8 mouse cellular contexts compared by ENCODE assay signal in the genomic region with DNA sequence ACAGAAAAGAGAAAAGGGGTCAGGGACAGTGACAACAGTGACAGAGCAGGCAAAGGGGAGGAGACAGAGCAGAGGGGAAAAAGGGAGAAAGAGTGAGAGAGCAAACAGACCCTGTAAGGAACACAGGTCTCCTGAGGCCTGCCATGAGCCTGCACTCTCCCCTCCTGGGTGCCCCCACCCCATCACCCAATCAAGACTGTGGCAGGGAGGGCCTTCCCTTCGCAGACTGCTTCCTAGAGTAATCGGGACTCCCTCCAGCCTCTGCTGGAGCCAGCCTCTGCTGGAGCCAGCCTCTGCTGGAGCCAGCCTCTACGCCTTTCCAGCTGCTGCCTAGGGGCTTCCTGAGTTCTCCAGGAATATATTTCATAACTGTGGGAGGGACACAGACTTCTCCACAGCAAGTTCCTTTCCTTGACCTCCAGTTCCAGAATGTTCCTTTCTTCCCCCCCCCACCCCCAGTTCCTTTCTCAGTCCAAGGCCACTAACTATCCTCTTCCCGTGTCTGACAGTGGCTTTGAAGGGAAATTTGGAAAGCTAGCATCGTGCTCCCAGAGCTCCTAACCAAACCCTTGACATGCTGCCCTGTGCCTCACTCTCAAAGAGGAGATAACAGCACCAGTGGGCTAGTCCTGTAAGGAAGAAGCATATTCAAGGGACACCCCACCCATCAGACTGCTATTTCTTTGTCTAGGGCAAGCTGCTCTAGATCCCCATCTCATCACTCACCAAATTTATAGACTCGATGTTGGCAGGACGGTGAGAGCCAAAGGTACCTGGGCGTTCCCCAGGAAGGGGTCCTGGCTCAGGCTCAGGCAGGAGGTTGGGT. TPM values are rescaled to one million over a fixed set of nuclear protein-coding genes. Genes with fewer than 3 reads are reported as not detected.
DNase-seq lines count a peak whose midpoint lies in the region; ATAC-seq and TF ChIP-seq lines count a peak whose summit lies in the region.

No protein-coding gene starts in this region.

- ATAC-seq in lung, embryonic 14.5 days (ENCODE audit: insufficient read depth) = no peak
- ATAC-seq in embryonic facial prominence, embryonic 13.5 days (ENCODE audit: insufficient number of reproducible peaks, insufficient read depth, low FRiP score, low TSS enrichment, low read depth) = no peak
- no peak for ATAC-seq in heart, embryonic 15.5 days (replicated peaks; ENCODE audit: insufficient number of reproducible peaks, insufficient read depth, low FRiP score, low read depth)
- no peak for ATAC-seq in midbrain, embryonic 16.5 days

- peak overlapping the region; percentile 29 for H3K9ac ChIP-seq in lung, embryonic 14.5 days
- H3K9ac ChIP-seq in embryonic facial prominence, embryonic 13.5 days = peak overlapping the region; percentile 54
- peak overlapping the region; percentile 85 for H3K9ac ChIP-seq in heart, embryonic 15.5 days
- H3K9ac ChIP-seq in midbrain, embryonic 16.5 days (ENCODE audit: low read depth, low read length) = 0 out of 2 replicates have a peak overlapping the region, but pooled peaks have one; percentile 21

- TF ChIP-seq CTCF in lung, embryonic 14.5 days (IDR thresholded peaks at IDR 0.05; ENCODE audit: low read depth) = no peak

- peaks cover 32% of the 10 kb centered on the region for H3K4me1 ChIP-seq in lung, embryonic 14.5 days (ENCODE audit: insufficient read depth)
- H3K4me1 ChIP-seq in embryonic facial prominence, embryonic 13.5 days = peaks cover 58% of the 10 kb centered on the region
- H3K4me1 ChIP-seq in heart, embryonic 15.5 days (replicated peaks) = peaks cover 64% of the 10 kb centered on the region
- peaks cover 27% of the 10 kb centered on the region for H3K4me1 ChIP-seq in midbrain, embryonic 16.5 days (ENCODE audit: control insufficient read depth, insufficient read depth, low read length)

- H3K4me3 ChIP-seq in lung, embryonic 14.5 days (ENCODE audit: low read depth, low read length) = peak overlapping the region; percentile 63; the same call in 1 of the 2 replicates
- H3K4me3 ChIP-seq in embryonic facial prominence, embryonic 13.5 days = peak overlapping the region; percentile 59
- peak overlapping the region; percentile 76 for H3K4me3 ChIP-seq in heart, embryonic 15.5 days
- H3K4me3 ChIP-seq in midbrain, embryonic 16.5 days (ENCODE audit: low read depth, low read length) = no peak overlapping the region

- peak overlapping the region; percentile 100 for H3K4me2 ChIP-seq in lung, embryonic 14.5 days
- H3K4me2 ChIP-seq in embryonic facial prominence, embryonic 13.5 days = peak overlapping the region; percentile 99
- H3K4me2 ChIP-seq in heart, embryonic 15.5 days = peak overlapping the region; percentile 99
- no peak overlapping the region for H3K4me2 ChIP-seq in midbrain, embryonic 16.5 days (ENCODE audit: low read length)

- no peaks in the 10 kb centered on the region for H3K9me3 ChIP-seq in lung, embryonic 14.5 days (ENCODE audit: low read depth, low read length)
- H3K9me3 ChIP-seq in embryonic facial prominence, embryonic 13.5 days = no peaks in the 10 kb centered on the region
- H3K9me3 ChIP-seq in heart, embryonic 15.5 days (replicated peaks) = no peaks in the 10 kb centered on the region
- H3K9me3 ChIP-seq in midbrain, embryonic 16.5 days (replicated peaks; ENCODE audit: control insufficient read depth, low read length, poor library complexity, severe bottlenecking) = no peaks in the 10 kb centered on the region

- 41% methylated on average over 8 of the region's 8 CpGs for WGBS in lung, embryonic 14.5 days
- 41% methylated on average over 8 of the region's 8 CpGs for WGBS in embryonic facial prominence, embryonic 13.5 days
- WGBS in heart, embryonic 15.5 days = 37% methylated on average over 8 of the region's 8 CpGs
- 53% methylated on average over 8 of the region's 8 CpGs for WGBS in midbrain, embryonic 16.5 days

- peak overlapping the region; percentile 55 for H3K27ac ChIP-seq in lung, embryonic 14.5 days (ENCODE audit: low read depth)
- peak overlapping the region; percentile 33 for H3K27ac ChIP-seq in embryonic facial prominence, embryonic 13.5 days
- peak overlapping the region; percentile 84 for H3K27ac ChIP-seq in heart, embryonic 15.5 days
- H3K27ac ChIP-seq in midbrain, embryonic 16.5 days (ENCODE audit: low read length) = no peak overlapping the region

- DNase-seq in lung, embryonic 14.5 days = peak; percentile 50
- DNase-seq in lung, postnatal 36 days = no peak
- peak; percentile 72 for DNase-seq in kidney, postnatal 10 days
- no peak for DNase-seq in Muller cell, postnatal 12 days (ENCODE audit: inconsistent ontology term)
- DNase-seq in layer of hippocampus, adult 9-10 months (ENCODE audit: low spot score) = no peak

- no peaks in the 10 kb centered on the region for H3K27me3 ChIP-seq in lung, embryonic 14.5 days (ENCODE audit: insufficient read depth, low read length)
- peaks cover 17% of the 10 kb centered on the region for H3K27me3 ChIP-seq in embryonic facial prominence, embryonic 13.5 days
- no peaks in the 10 kb centered on the region; the same call in 1 of the 2 replicates for H3K27me3 ChIP-seq in heart, embryonic 15.5 days
- H3K27me3 ChIP-seq in midbrain, embryonic 16.5 days (ENCODE audit: control insufficient read depth, insufficient read depth, low read depth, low read length) = peaks cover 8% of the 10 kb centered on the region

- H3K36me3 ChIP-seq in lung, embryonic 14.5 days (ENCODE audit: insufficient read depth) = peaks cover 16% of the 10 kb centered on the region; the same call in 1 of the 2 replicates
- peaks cover 20% of the 10 kb centered on the region for H3K36me3 ChIP-seq in embryonic facial prominence, embryonic 13.5 days
- peaks cover 19% of the 10 kb centered on the region; the same call in 1 of the 2 replicates for H3K36me3 ChIP-seq in heart, embryonic 15.5 days
- H3K36me3 ChIP-seq in midbrain, embryonic 16.5 days (ENCODE audit: control insufficient read depth, insufficient read depth, low read length) = no peaks in the 10 kb centered on the region

RNA-seq across cellular contexts. Expression of a gene that starts 6.6 kb away (rescaled TPM):
- polyA plus RNA-seq in lung, embryonic 14.5 days (2014; fragmentation: Nextera tagmentation; extraction: Ambion mirVana) = 75.4 and 82.2 TPM in 2 replicates
- 69.8 and 77.4 TPM in 2 replicates for polyA plus RNA-seq in embryonic facial prominence, embryonic 13.5 days (2015; fragmentation: Nextera tagmentation; extraction: Ambion mirVana)
- polyA plus RNA-seq in heart, embryonic 15.5 days (2015; fragmentation: Nextera tagmentation; extraction: Ambion mirVana) = 90.9 and 120 TPM in 2 replicates
- 37.8 and 40.7 TPM in 2 replicates for polyA plus RNA-seq in midbrain, embryonic 16.5 days (2015; fragmentation: Nextera tagmentation; extraction: Ambion mirVana)

RNA-seq across cellular contexts. Expression of a gene that starts 9.1 kb away (rescaled TPM):
- polyA plus RNA-seq in lung, embryonic 14.5 days (2014; fragmentation: Nextera tagmentation; extraction: Ambion mirVana) = not detected in 2 replicates
- polyA plus RNA-seq in embryonic facial prominence, embryonic 13.5 days (2015; fragmentation: Nextera tagmentation; extraction: Ambion mirVana) = 3.8 and 5.5 TPM in 2 replicates
- 0.16 and 0.24 TPM in 2 replicates for polyA plus RNA-seq in heart, embryonic 15.5 days (2015; fragmentation: Nextera tagmentation; extraction: Ambion mirVana)
- not detected in 2 replicates for polyA plus RNA-seq in midbrain, embryonic 16.5 days (2015; fragmentation: Nextera tagmentation; extraction: Ambion mirVana)

RNA-seq across cellular contexts. Expression of a gene that starts 19.7 kb away (rescaled TPM):
- 1,512 and 1,564 TPM in 2 replicates for polyA plus RNA-seq in lung, embryonic 14.5 days (2014; fragmentation: Nextera tagmentation; extraction: Ambion mirVana)
- polyA plus RNA-seq in embryonic facial prominence, embryonic 13.5 days (2015; fragmentation: Nextera tagmentation; extraction: Ambion mirVana) = 1,480 and 1,606 TPM in 2 replicates
- polyA plus RNA-seq in heart, embryonic 15.5 days (2015; fragmentation: Nextera tagmentation; extraction: Ambion mirVana) = 1,147 and 1,218 TPM in 2 replicates
- 1,403 and 1,446 TPM in 2 replicates for polyA plus RNA-seq in midbrain, embryonic 16.5 days (2015; fragmentation: Nextera tagmentation; extraction: Ambion mirVana)

RNA-seq across cellular contexts. Expression of a gene that starts 29.1 kb away (rescaled TPM):
- 130 and 137 TPM in 2 replicates for polyA plus RNA-seq in lung, embryonic 14.5 days (2014; fragmentation: Nextera tagmentation; extraction: Ambion mirVana)
- polyA plus RNA-seq in embryonic facial prominence, embryonic 13.5 days (2015; fragmentation: Nextera tagmentation; extraction: Ambion mirVana) = 104 and 122 TPM in 2 replicates
- polyA plus RNA-seq in heart, embryonic 15.5 days (2015; fragmentation: Nextera tagmentation; extraction: Ambion mirVana) = 75.8 and 98.4 TPM in 2 replicates
- 76.0 and 79.6 TPM in 2 replicates for polyA plus RNA-seq in midbrain, embryonic 16.5 days (2015; fragmentation: Nextera tagmentation; extraction: Ambion mirVana)

RNA-seq across cellular contexts. Expression of a gene that starts 37.3 kb away (rescaled TPM):
- polyA plus RNA-seq in lung, embryonic 14.5 days (2014; fragmentation: Nextera tagmentation; extraction: Ambion mirVana) = 2.3 and 3.1 TPM in 2 replicates
- 4.7 TPM in 2 replicates for polyA plus RNA-seq in embryonic facial prominence, embryonic 13.5 days (2015; fragmentation: Nextera tagmentation; extraction: Ambion mirVana)
- 3.0 and 6.8 TPM in 2 replicates for polyA plus RNA-seq in heart, embryonic 15.5 days (2015; fragmentation: Nextera tagmentation; extraction: Ambion mirVana)
- 3.6 and 3.7 TPM in 2 replicates for polyA plus RNA-seq in midbrain, embryonic 16.5 days (2015; fragmentation: Nextera tagmentation; extraction: Ambion mirVana)

Comparison
In these comparisons a context has a peak if more than half of its experiments do, and no peak if none do; other contexts are left out.
1. DNase-seq: peak in lung, embryonic 14.5 days (single experiment) and kidney, postnatal 10 days (single experiment); none in lung, postnatal 36 days (single experiment), Muller cell, postnatal 12 days (single experiment) and layer of hippocampus, adult 9-10 months (single experiment).
2. H3K9ac ChIP-seq: peak in every context shown above with its lines; median percentile 85 in heart, embryonic 15.5 days; 54 in embryonic facial prominence, embryonic 13.5 days; 29 in lung, embryonic 14.5 days; 21 in midbrain, embryonic 16.5 days.